Mouse (Mus musculus) CD8-positive naive resting alpha-beta T cell, adult 57 days (primary cell): ENCODE results near the gene Zfp940. TPM values are rescaled to one million over a fixed set of nuclear protein-coding genes. Genes with fewer than 3 reads are reported as not detected.

Experiments used
- total RNA-seq: library from RNA; stranded (reverse); gene quantifications from one replicate; pipeline ENCODE4 v1.2.4, GENCODE M21; 2023

The Zfp940 gene
- 6.5 TPM for total RNA-seq

GRCm38 (mm10) chr7:29853219-29853842 lies at the start of gene Zfp940:
Gene Zfp940, minus strand, starts transcription at chr7:29853669.

GRCm38 (mm10) chr7:29859532-29860517 lies 6.4 kb upstream of the Zfp940 start, which contains the start of gene Zfp420:
Gene Zfp420, plus strand, starts transcription at chr7:29859979.

GRCm38 (mm10) chr7:29815910-29816429 lies 37.5 kb downstream of the Zfp940 start, which contains the start of gene Zfp790:
Gene Zfp790, plus strand, starts transcription at chr7:29816114.

GRCm38 (mm10) chr7:29783871-29784551 lies 69.5 kb downstream of the Zfp940 start, which contains the start of gene Zfp30:
Gene Zfp30, plus strand, starts transcription at chr7:29783998.

Other genes starting within 250 kb of the Zfp940 start
- gene Catsperg2, start 126.6 kb downstream of the Zfp940 start, total RNA-seq: not detected
- 19.1 TPM for gene Zfp84, start 85.1 kb downstream of the Zfp940 start, total RNA-seq
- gene Zfp30, start 69.7 kb downstream of the Zfp940 start, total RNA-seq: 0.80 TPM
- gene Zfp790, start 37.6 kb downstream of the Zfp940 start, total RNA-seq: 11.5 TPM
- gene Zfp420, start 6.3 kb upstream of the Zfp940 start, total RNA-seq: 14.4 TPM
- 8.4 TPM for gene Zfp27, start 52.9 kb upstream of the Zfp940 start, total RNA-seq
- gene Zfp383, start 54.6 kb upstream of the Zfp940 start, total RNA-seq: 3.9 TPM
- gene Zfp74, start 100.4 kb upstream of the Zfp940 start, total RNA-seq: 16.0 TPM
- gene Zfp568, start 130.3 kb upstream of the Zfp940 start, total RNA-seq: 12.5 TPM
- gene Zfp14, start 197.7 kb upstream of the Zfp940 start, total RNA-seq: 4.2 TPM
- 7.4 TPM for gene Zfp82, start 219.2 kb upstream of the Zfp940 start, total RNA-seq
- not detected for gene Gm26920, start 236.7 kb upstream of the Zfp940 start, total RNA-seq
- 13.1 TPM for gene Zfp566, start 236.9 kb upstream of the Zfp940 start, total RNA-seq
- 58.2 TPM for gene Zfp260, start 241.1 kb upstream of the Zfp940 start, total RNA-seq